Mouse (Mus musculus) left cerebral cortex, postnatal 10 days (tissue): ENCODE data around the gene Ppp4r3a. TPM values are rescaled to one million over a fixed set of nuclear protein-coding genes. Genes with fewer than 3 reads are reported as not detected.
A peak's percentile ranks its signal among the peaks of the same experiment; 100 is the strongest.

ENCODE experiments used
- DNase-seq, 2 experiments: peaks; one replicate each; pipeline ENCODE4 v3.0.0; 2021 to 2022; ENCODE audit warnings: low spot score in 2 of 2, mixed read lengths in 1 of 2; ENCODE audit errors: extremely low spot score in 1 of 2
- intact Hi-C: fragments of 180-260 bp; cut with DNase I; formaldehyde crosslinking; loops from one replicate; pipeline ENCODE4 v1.15.1; 2025
- microRNA-seq: library from miRNA; unstranded; fragments of <30 nt; microRNA quantifications from one replicate; pipeline ENCODE4 v1.2.0, GENCODE M21; 2022
- total RNA-seq, 2 experiments: library from RNA; stranded (reverse); gene quantifications; 2 replicates each; pipeline ENCODE4 v1.2.3; 2021

Ppp4r3a gene
- total RNA-seq, 2 experiments from 2014 or later: 38.0 to 39.5 TPM

DNA sequence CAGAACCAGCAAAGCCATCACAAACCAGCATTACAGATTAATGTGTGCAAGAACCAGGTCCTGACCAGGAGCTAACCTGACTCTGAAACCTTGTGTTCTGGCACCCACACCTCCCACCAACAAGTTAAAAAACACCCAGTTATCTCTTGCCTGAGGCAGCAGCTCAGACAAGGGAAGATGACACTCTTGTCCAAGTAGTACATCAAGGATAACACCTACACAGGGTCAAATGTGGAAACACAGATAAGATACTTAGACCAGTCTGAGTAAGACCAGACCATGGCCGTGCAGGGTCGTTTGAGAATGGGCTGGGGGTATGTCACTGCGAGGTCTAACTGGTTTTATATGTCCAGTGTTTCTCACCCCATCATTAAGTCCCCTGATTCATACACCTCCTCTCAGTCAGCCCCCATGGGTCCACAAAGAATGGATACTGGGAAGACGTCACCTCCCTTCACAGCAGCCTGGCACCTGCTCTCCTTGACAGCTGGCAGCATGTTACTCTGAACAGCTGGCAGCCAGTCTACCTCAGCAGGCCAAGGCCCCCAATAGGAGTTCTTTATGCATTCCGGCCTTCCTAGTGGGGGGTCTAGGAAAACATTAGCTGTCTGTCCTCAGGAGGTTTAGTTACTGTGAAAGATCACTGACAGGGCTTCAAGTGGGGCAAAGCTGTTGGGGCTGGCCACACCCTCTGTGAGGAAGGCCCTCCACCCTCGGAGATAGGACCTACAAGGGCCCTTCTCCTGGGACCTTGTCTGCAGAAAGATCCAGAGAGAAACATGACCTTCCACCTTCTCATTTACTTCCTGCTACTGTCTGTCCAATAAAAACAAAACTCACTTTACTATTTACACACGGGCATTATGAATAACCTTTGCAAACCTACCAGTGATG is 84.2 kb downstream of the Ppp4r3a start:
- intact Hi-C loops: no loop called here
- no peak for DNase-seq

DNA sequence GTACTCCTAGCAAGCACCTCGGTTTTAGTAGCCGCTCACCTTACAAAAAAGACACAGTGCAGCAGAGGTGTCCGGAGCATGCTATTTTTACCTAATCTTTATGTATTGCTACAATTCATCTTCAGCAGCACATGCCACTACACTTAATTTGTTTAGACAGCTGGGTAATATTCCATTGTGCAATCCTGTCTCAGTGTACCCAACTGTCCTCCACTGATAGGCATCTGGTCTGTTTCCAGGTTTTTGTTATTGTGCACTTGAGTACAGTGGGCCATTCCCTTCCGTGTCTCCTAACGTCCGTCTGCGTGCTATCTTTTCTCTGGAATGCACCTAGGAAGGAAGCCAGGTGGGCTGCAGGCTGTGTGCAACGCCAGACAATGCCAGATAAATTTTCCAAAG is 84.9 kb downstream of the Ppp4r3a start:
- intact Hi-C loops: no loop called here
- DNase-seq: no peak

DNA sequence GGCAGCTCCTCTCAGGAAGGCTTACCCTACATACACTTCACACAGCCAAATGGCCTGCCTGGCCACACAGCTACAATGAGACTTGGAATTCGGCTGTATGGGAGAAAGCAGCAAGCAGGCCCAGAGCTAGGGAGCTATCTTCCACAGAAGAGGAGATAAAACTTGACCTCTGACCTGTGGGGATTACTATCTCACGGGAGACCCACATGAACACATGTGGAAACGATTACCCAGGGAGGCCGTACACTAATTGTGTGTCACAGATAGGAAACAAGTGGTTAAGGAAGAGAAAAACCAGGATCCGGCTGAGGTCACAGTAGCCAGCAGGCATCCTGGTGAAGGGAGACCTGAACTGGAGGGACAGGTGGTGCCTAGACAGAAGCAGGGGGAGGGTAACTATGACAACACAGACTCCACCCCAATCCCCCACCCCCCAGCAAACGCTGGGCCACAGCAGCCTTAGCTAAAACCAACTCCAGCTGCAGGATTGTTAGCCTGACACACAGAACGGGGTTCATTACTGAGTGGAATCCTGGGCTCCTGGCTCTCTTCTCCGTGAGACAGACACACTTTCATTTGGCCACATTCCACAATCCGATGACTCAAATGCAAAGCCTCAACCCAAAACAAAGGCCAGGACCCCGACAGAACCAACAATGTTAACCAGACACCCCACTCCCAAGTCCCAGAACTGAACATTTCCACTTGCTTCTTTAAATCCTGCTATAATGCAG is 85.5 kb downstream of the Ppp4r3a start:
- DNase-seq: no peak
- intact Hi-C loops: no loop called here

DNA sequence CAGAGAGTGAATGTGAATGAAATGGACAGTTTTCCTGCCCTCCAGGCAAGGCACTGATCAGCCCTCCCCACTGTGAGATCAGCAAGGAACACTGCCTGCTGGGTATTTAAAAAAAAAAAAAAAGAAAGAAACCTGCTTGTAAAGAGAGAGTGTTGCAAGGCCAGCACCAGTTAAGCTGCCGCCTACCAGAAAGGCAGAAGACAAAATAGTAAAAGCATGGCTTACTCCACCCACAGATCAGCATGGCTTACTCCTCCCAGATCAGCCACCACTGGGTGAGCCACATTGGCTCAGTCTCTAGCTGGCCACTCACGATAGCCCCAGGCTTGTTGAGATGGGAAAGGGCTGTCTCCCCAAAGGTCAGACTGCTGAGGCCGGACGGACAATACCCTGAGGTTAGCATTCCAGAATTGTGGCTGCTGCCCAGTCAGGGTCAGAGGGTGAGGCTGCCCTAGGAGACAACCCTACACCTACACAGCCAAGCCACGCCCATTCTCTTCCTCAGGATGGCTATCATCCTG is 87.1 kb downstream of the Ppp4r3a start:
- intact Hi-C loops: no loop called here
- DNase-seq: peak in 1 of 2 experiments; percentile 49

DNA sequence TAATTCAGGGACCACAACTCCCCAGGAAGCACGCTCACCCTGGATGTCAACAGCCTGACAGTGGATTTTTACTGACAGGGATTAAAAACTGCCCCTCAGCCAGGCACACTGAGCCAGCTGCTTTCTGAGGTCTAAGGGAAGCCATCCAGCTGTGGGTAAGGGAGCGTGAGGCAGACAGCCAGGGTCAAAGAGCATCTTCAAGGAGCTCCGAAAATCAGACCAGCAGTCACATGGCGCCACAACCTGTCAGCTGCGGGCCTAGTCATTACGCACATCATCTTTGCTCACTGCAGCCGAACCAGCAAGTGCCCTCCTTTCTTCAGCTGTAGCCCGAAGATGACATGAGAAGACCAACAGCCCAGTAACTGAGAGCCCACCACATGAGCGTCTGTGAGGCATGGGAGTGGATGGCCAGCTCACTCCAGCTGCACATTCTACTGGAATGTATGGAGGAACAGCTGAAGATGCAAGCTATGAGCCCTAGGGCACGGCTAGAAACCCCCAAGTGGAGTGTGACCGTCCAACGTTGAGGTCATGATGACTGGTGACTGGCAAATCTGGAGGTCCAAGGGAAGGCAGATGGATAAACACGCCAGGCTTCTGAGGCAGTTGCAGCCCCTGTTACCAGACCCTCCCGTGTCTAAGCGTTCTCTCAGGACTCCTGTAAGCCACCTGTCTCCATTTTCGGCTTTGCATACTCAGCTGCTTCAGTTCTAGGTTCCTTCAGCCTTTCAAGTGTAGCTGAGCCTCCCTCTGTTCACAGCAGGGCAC is 87.7 kb downstream of the Ppp4r3a start:
- intact Hi-C loops: no loop called here

DNA sequence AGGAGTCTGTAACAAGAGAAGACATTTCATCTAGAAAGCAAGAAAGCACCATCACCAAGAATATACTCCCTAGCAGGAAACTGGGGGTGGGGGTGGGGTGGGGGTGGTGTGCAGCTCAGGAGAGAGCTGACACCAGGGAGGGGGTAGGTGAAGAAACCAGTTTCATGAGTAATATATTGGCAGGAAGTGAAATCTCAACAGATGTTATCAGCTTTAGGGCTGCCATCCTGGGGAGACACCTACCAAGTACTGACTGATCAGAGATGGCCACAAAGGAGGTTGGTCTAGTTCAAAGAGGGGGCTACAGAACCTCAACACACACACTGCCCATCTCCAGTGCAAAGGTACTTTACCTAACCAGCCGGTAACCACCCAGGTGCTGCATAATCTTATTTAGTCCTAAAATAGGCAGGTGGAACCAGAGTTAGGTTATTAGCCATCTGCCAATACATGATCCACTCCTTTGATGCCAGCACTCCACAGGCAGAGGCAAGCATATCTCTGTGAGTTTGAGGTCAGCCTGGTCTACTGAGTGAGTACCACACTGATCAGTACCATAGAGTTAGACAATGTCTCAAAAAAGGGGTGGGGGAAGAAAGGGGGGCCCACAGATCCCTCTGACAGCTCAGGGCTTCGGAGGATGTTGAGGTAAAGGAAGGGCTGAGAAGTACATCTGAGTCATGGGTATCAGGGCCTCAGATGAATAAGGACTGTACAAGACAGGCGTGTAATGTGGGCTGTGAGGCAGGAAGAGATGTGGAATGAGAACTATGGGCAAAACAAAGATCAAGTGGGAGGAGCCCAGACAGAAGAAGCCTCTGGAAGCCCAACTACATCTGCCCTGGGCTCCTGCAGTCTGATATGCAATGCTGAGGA is 89.1 kb downstream of the Ppp4r3a start:
- intact Hi-C loops: no loop called here

More for the DNA sequence above, 87.7 kb downstream of the Ppp4r3a start:
- no peak for DNase-seq

DNA sequence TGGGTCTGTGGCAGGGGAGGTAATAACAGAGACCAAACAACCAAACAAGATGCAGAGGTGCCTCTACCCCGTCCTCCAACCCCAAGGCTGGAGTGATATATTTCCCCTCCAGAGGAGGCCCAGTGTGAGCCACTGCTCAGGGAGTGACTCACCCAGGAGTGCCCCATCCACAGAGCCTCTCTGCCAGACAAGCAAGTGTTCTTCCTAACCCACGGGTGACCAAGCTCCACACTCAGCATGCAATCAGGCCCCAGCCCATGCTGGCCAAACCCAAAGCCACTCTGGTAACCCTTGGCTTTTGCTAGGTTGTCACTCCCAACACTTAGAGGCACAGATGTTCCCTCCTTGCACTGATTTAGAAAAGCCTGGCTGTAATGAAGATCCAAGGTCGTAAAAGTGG is 90.4 kb downstream of the Ppp4r3a start:
- intact Hi-C loops: no loop called here
- no peak for DNase-seq

More for the DNA sequence above, 89.1 kb downstream of the Ppp4r3a start:
- no peak for DNase-seq

DNA sequence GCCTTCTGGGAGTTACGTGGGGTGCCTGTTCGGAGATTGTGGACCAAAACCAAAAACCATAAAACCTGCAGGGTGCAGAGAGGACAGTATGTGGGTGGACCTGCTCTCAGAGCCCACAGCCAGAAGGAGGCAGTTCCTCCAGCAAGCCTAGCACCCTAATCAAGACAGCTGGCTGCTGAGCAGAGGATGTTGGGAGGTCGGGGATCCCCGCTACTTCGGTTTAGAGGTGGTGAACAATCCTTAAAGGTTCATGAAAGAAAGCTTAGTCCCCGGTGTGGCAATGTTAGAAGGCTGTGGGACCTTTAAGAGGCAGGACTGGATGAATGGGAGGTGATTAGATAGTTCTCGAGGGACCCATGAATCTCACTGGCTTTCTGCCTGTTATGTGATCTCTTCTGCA is 91.0 kb downstream of the Ppp4r3a start:
- intact Hi-C loops: no loop called here
- no peak for DNase-seq

DNA sequence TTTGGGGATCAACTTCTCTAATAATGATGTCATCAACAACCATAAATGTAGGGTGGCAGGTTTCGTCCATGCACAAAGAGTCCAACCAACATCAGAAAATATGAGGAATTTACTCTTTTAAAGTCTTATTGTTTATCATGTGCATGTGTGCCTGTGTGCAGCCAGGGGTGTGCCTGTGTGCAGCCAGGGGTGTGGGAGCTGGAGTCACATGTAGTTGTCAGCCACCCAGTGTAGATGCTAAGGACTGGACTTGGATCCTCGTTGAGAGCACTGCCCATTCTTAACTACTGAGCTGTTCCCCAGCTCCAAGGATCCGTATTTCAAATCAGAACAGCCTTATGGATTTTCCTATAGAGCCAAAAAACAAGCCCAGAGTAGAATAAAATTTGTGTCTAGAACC is 92.4 kb downstream of the Ppp4r3a start:
- intact Hi-C loops: no loop called here
- DNase-seq: no peak

DNA sequence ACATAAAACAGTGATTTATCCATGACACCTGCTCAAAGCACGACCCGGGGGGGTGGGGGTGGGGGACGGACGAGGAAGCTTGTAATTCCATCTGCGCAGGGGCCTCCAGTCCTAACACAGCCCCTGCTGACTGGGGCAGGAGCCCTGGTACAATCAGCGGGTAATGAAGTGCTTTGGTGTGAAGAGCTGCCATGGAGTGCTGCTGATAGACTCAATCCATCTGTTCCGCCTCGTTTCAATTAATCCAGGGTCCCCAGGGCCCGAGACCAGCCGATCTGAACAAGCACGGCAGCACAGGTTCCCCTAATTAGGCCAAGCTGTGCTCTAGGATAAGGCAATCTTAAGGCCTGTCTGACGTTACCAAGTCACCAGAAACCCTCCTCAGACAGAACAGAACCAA is 93.2 kb downstream of the Ppp4r3a start:
- intact Hi-C loops: no loop called here
- DNase-seq: no peak

DNA sequence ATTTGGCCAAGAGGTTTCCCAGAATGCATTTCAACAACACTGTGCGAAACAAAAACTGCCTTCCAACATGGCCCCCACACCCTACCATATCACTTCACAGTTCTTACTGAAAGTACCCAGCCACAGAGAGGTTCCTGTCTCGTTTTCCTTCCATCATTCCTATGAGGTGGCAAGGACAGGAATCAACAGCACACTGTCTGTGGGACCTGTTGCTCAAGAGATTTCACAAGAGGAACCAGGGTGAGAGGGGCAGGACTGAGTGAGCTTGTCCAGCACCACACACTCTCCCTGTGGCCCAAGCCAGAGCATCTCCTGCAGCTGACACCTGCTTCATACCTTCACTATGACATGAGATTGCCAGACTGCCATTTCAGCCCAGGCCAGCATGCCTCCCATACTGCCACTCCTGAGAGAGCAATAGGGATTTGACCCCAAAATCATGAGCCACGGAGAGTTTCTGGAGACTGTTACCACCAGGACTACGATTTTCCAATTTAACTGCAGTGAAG is 93.7 kb downstream of the Ppp4r3a start:
- intact Hi-C loops: loop anchor here (5.0 kb wide), 1 partner anchor 37 kb away; the partner anchor contains the start of gene Ccdc88c
- DNase-seq: no peak

Small RNAs within 50 kb of the gene (microRNA-seq; reads per million reads assigned to microRNA genes)
- not detected for gene Mir1190

Other genes starting within 250 kb of the Ppp4r3a start
- gene Gpr68, start 175.5 kb downstream of the Ppp4r3a start, total RNA-seq: 1 to 10 TPM; 6.7 to 7.4 TPM
- gene Ccdc88c, start 54.6 kb downstream of the Ppp4r3a start, total RNA-seq: 10 to 100 TPM; 26.3 TPM